ENCODE assay signal across 26 mouse cellular contexts in the genomic region with DNA sequence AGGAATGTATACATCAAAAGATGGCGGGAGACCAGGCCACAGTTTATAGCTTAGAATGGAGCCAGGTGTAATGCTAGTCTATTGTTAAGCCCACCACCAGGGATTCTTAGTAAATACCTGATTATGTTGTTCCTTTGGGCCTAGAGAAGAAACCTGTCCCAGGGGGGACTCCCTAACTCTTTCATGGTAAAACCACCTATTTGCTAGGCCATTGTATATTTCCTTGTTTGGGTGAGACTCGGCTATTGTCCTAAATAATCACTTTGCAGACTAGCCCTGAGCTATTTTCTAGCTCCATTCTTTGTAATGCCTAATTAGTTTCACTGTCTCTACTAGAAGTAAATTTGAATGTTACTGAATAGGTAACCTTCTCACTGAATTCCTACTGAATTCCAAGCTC. TPM values are rescaled to one million over a fixed set of nuclear protein-coding genes. Genes with fewer than 3 reads are reported as not detected.
"Had no signal": no experiment of that assay in that cellular context is flagged by ENCODE, and none has a peak within 500 bp of the region (broad histone marks: within the 10 kb centered on the region; RNA-seq: fewer than 3 reads in every experiment).

No protein-coding gene starts in this region.

RNA-seq across cellular contexts. Expression of a gene that starts 9.7 kb away (rescaled TPM):
- total RNA-seq: monocyte, adult 5-6 weeks had no signal

RNA-seq across cellular contexts. Expression of a gene that starts 26.9 kb away (rescaled TPM):
- total RNA-seq: left cerebral cortex, postnatal 10 days; left cerebral cortex, postnatal 14 days; left cerebral cortex, postnatal 25 days; left cerebral cortex, postnatal 36 days; left cerebral cortex, postnatal 4 days; megakaryocyte progenitor cell, adult 5-6 weeks; megakaryocyte, adult 5-6 weeks; megakaryocyte-erythroid progenitor cell, adult 5-6 weeks; midbrain, postnatal 0 days; monocyte, adult 5-6 weeks had no signal
- polyA plus RNA-seq: limb, embryonic 10.5 days; limb, embryonic 11.5 days; limb, embryonic 12.5 days; limb, embryonic 13.5 days; limb, embryonic 14.5 days; limb, embryonic 15.5 days; macrophage; midbrain, embryonic 10.5 days; midbrain, embryonic 11.5 days; midbrain, embryonic 12.5 days; midbrain, embryonic 13.5 days; midbrain, embryonic 14.5 days; midbrain, embryonic 16.5 days; midbrain, postnatal 0 days; myocyte; neural tube, embryonic 11.5 days; neural tube, embryonic 12.5 days had no signal

RNA-seq across cellular contexts. Expression of a gene that starts 52.4 kb away (rescaled TPM):
- total RNA-seq: megakaryocyte, adult 5-6 weeks; megakaryocyte-erythroid progenitor cell, adult 5-6 weeks; monocyte, adult 5-6 weeks had no signal
- polyA plus RNA-seq: macrophage, myocyte had no signal
